Mouse (Mus musculus) frontal cortex, postnatal 10 days (tissue): ENCODE results near the gene R3hdm2.

ENCODE experiments used
- DNase-seq, 2 experiments: peaks; one replicate each; pipeline ENCODE4 v3.0.0; 2022; ENCODE audit warnings: low spot score in 2 of 2, mixed read lengths in 1 of 2

The R3hdm2 gene

DNA sequence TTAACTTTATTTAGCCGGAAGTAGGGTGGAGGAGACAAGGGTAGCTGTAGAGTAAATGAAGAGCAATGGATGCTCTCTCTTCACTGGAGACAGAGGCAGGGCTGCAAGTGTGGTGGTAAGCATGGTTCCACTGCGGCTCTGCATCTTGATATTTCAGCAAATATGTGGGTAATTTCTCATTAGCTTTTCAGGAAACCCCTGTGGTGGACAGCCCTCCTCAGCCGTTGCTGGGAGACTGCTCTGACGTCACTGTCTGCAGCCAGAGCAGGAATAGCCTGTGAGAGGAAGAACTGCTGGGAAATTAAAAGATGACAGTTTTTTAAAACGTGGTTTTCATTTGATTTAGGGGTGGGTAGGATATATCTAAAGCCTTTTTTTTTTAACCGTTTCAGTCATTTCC lies 41.9 kb downstream of the R3hdm2 start:
- peak; percentile 43 to 58 for DNase-seq

DNA sequence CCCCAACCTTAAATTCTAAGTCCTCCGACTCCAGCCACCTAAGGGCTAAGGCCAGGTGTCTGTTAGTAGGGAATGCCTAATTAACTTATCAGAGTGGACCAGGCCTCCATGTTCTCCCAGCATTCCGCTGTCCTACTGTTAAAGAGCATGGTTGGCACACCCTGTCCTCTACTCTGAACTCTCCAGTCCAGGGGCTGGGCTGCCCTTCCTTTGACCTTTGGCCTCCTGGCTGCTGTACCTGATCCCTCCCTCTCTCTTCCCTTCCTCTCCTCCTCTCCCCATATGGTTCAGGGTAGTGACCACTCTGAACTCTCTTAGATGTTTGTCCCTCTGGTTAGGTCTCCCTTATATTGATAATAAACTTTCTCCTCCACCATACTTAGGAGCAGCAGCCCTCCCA lies 45.7 kb downstream of the R3hdm2 start:
- no peak for DNase-seq

DNA sequence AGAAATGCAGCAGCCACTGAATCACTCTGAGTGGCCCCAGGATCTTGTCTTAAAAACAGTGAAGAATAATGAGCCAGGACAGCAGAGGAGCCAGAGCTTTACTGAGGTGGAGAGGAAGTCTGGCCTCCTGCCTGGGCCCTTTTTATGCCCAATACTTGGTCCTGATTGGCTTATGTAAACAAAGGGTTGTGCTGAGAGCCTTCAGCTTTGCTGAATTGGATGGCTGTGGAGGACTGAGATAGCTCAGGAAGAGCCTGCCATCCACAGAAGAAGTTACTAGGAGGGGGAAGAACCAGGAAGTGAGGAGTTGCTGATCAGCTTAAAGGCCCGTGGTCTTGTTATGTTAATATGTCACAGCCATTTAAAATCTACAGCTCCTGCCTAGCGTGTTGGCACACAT lies 46.5 kb downstream of the R3hdm2 start:
- DNase-seq = no peak

DNA sequence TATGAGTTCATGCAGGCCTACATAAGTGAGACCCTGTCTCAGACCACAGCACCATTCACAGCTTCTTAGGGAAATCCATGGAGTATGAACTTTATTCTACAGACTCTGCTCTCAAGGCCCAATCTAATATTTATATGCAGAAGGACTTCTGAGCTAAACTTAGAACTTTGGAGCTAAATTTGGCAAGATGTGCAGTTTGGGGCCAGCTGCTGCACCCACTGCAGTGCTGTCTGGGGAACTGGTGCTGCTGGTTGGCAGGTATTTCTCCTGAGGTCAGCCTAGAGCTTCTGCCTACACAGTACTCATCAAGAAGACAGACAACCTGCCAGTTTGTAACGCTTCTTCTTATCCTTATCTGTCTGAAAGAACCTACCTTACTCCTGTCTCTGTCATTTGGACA lies 47.0 kb downstream of the R3hdm2 start:
- no peak for DNase-seq

DNA sequence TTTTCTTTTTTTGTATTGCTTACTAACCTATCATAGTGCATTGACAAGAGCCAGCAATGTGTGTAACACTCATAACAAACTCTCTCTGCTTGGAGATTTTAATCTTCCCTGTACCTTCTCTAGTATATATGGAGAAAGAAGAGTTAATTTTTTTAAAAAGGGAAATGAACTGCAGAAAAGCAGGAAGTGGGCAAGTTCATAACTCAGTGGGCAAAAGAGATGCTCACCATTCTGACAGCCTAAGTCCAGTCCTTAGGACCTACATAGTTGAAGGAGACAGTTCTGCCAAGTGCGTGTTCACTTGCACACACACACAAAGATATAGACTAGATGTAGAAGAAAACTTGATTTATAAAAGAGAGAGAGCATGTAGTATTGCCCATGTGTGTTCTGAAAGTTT lies 47.9 kb downstream of the R3hdm2 start:
- DNase-seq = no peak

DNA sequence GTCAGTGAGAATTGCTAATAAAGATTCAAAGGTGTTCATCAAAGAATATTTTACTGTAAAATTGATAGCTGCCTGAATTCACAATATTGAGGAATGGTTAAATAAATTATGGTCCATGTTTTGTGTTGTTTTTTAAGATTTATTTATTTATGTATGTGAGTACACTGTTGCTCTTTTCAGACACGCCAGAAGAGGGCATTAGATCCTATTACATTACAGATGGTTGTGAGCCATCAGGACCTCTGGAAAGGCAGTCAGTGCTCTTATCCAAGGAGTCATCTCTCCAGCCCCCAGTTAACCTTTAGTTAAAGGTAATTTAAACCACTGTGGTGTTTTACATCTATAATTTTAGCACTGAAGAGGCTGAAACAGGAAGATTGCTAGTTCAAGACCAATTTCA lies 49.4 kb downstream of the R3hdm2 start:
- DNase-seq = no peak

DNA sequence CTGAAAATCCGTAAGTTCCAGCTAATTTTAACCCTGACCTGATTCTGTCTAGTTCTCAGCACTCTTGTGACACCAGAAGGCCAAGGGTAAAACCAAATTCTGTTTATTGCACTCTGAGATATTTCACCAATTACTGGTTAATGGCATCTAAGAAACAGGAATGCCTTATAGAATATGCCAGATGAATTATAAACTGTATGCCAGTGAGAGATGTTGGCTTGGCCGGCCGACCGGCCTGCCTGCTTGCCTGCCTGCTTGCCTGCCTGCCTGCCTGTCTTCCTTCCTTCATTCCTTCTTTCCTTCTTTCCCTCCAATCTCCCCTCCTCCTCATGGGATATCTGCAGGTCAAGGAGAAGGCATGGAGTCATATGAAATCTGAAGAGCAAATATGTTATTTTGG lies 52.3 kb downstream of the R3hdm2 start:
- no peak for DNase-seq

DNA sequence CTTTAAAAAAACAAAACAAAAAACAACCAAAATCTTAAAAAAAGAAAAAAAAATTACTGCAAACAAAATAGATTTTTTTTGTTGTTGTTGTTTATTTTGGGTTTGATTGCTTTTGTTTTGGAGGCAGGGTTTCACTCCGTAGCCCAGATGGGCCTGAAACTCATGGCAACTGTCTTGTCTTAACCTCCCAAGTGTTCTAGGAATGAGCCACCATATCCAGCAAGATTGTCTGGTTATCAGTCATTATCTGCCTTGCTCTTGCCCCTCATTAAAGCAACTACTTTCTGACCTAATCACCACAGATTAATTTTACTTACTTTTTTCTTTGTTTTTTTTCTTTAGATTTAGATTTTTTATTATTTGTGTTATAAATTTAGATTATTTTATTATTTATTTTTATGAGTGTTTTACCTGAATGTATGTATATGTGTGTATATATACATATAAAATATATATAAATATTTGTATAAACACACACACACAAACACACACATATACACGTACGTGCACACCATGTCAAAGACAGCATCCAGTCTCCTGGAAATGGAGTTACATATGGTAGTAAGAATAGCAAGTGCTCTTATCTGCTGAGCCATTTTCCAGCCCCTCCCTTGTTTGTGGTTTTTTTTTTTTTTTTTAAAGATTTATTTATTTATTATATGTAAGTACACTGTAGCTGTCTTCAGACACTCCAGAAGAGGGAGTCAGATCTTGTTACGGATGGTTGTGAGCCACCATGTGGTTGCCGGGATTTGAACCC lies 57.4 kb downstream of the R3hdm2 start:
- DNase-seq = no peak

DNA sequence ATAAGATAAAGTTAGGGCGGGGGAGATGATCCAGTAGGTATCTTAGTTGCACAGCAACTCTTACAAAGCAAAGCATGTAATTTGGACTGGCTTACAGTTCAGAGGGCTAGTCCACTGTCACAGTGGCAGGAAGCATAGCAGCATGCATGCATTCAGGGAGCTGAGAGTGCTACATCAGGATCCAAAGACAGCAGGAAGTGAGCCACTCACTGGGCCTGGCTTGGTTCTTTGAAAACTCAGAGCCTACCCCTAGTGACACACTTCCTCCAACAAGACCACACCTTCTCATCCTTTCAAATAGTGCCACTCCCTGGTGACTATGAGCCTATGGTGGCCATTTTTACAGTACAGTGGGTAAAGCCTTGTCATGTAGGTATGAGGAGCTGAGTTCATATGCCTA lies 73.6 kb downstream of the R3hdm2 start:
- DNase-seq = no peak

DNA sequence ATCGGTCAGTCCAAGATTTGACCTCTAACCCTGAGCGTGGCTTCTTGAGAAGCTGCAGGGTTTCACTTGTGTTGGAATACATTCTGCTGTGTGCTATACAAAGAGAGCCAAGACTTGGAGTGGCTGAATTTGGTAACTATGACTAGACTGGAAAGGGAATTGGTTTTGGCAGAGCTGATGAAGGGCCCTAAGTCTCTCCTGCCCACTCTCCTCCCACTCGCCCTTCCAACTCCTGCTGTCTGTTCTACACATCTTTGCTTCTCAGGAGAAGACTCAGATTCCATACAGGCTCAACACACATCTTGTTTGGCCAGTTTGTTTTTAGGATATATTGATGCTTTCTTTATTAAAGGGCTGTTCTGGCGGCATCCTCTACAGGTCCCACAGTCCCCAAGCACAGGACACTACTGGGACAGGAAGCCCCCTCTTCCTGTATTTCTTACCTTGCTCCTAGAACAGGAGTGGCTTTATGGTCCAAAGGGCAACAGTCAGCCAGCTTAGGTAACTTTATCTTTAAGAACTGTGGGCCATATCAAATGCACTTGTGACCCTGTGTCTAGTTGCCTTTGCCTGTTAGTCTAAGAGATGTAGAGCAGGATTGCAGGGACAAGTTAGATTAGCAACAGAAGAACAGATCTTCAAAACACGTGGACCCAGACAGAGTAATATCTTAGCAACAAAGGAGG lies 82.4 kb downstream of the R3hdm2 start:
- no peak for DNase-seq

DNA sequence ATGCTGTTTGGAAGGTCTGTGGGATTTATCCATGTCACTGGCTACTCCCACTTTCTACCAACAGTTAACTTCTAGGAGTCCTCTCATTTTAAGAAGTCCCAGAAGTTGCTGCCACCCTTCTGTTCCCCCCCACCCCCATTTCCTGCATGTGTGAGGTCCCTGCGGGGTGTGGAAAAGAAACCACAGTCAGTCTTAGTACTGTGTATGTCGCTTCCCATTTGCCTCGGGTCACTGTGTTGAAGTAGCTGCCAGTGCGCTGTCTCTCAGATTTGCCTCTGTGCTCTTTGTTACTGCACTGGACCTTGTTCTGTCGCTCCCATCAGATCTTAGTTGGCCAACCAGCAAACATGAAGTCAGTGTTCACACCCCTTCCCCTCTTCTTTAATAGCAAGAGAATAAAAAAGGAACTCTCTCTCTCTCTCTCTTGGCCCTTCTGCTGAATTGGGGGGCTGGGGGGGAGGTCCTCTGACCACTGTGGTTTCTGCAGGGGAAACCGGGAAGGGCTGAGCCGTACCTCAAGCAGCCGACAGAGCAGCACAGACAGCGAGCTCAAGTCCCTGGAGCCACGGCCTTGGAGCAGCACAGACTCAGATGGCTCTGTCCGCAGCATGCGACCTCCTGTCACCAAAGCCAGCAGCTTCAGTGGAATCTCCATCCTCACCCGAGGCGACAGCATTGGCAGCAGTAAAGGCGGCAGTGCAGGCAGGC lies 91.3 kb downstream of the R3hdm2 start:
- DNase-seq = no peak

DNA sequence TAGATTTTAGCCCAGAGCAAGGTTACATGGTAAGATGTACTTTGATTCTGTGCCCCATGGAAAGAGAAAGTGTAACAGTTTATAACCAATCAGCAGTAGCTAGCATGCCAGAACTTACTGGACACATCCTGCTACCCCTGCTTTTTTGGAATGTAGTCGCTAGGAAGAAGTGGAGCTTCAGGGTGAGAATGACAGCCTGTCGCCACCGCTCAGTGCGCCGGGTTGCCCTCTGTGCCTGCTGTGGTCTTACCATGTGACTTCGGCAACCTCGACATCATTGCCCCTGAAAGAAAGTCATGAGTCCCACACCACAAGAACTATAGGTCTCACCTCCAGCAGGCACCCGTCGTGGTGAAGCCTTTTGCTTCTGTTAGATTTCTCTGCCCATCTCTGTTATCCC lies 92.6 kb downstream of the R3hdm2 start:
- DNase-seq = no peak

DNA sequence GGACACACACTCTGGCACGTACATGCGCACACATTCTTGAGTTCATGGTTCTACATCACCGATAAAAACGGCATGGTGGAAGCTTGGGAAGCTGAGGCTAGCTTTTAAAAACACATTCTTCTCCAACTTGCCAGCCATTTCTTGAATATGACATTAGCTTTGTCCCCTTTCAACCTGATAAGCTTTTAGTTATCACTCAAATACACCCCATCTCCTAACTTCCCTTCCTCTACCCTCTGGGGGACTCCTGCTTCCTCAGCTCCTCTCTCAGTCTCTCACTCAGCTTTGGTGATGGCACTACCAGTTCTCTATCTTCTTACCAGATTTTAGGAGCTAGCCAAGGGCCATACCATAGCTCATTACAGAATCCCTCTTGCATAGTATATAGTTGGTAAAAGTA lies 95.0 kb downstream of the R3hdm2 start:
- DNase-seq = no peak

DNA sequence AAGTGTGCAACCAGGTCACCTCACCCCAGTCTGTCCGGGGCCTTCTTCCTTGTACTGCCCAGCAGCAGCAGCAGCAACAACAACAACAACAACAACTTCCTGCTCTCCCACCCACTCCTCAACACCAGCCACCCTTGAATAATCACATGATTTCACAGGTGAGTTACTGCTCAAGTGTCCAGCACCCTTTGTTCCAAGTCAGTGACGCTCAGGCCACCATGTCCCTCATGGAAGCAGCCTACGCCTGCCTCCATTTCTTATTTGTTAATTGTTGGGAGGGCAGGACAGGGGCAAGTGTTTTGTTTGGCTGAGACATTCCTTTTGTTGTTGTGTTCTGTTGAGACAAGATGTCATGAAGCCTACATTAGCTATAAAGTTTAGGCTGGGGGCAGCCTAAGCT lies 96.4 kb downstream of the R3hdm2 start:
- no peak for DNase-seq

DNA sequence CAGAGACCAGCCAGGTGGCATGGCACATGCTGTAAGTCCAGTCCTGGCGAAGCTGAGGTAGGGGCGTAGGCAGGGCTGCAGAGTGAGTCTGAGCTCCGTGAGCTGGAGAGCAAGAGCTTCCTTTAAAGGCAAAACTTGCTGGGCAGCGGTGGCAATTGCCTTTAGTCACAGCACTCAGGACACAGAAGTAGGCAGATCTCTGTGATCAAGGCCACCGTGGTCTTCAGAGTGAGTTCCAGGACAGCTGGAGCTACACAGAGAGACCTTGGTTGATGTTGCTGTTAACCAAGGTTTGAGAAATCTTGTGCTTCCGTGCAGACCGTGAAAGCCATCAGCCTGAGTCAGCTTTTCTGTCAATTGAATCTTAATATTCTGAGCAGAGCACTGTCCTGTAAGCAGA lies 97.2 kb downstream of the R3hdm2 start:
- DNase-seq = no peak

DNA sequence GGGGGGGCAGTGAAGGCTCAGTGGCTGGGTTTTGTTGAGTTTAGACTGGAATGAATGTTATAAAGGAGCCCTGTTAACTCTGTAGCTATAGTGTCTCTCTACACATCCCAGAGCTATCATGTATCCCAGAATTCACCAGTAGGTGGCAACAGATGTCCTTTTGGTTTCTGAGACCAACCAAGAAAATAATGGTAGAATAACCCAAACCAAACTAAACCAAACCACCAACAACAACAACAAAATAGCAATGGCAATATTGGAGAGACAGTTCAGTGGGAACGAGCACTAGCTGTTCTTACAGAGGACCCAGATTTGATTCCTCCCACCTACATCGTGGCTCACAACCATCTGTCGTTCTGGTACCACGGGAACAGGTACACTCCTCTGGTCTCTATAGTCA lies 99.0 kb downstream of the R3hdm2 start:
- no peak for DNase-seq

DNA sequence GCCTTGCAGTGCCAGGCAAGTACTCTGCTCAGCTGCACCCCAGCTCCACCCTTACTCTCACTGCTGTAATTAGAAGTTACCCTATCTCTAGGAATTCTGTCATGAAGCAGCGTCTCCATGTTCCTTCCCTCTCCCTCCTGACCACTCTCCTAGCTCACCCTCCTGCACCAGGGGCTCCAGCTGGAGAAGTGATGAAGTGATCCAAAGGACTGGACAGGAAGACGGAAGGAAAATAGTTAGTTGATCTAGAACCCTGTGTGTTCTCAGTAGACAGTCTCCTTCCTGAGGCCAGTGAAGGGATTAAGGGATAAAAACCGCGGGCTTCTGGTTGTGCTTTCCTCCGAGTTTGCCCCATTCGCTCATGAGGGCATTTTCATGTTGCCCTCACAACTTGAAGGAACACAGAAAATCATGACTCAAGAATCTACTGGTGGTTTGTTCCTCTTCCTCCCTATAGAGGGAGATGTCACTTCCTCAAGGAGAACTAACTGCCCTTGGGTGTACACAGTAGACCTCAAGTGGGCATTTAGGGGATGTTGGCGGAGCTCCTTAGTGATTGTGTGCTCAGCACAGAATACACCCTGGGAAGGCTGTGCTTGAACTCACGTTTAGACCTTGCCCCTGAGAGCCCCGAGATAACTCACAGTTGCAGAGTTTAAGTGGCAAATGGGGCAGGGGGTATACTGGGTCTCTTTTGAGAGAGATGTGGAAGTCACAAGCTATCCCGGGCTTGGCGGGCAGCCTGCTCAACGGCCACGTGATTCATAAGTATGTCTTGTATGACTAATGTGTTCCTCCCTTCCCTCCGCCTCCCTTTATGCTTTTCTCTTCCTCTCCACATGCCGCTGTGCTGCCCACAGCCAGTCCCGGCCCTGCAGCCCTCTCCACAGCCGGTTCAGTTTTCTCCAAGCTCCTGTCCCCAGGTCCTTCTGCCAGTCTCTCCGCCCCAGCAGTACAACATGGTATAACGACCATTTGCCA lies 101.0 kb downstream of the R3hdm2 start:
- DNase-seq = no peak

DNA sequence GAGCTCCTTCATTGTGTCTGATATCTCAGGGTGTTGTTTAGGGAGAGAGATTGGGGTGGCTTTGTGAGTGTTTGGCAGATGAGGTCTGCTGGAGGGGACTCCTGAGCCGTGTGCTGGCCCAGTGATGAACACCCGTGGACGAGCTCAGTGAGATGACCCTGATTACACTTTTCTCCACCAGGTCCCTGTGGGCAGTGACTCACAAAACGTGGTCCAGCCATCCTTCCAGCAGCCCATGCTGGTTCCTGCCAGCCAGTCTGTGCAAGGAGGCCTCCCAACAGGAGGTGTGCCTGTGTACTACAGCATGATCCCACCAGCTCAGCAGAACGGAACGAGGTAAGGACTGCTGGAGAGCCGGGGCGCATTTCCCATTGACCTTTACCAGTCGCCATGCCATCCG lies 105.1 kb downstream of the R3hdm2 start:
- no peak for DNase-seq

DNA sequence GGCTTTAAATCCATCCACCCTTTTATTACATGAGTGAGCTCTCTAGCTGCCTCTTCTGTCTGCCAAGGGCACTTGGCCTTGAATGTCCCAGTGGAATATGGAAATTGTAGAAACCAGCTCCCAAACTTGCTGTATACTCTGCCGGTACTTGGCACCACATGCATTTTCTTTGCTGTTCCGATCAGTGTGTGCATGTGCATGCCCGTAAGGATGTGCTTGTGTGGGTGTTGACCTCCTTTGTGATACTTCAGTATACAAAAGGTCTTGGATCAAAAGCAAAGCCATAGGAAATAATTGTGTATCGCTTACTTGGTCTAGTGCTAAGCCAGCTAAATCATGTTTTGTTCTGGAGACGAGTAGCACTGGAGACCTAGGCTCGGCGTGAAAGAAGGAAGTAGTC lies 108.7 kb downstream of the R3hdm2 start:
- no peak for DNase-seq

DNA sequence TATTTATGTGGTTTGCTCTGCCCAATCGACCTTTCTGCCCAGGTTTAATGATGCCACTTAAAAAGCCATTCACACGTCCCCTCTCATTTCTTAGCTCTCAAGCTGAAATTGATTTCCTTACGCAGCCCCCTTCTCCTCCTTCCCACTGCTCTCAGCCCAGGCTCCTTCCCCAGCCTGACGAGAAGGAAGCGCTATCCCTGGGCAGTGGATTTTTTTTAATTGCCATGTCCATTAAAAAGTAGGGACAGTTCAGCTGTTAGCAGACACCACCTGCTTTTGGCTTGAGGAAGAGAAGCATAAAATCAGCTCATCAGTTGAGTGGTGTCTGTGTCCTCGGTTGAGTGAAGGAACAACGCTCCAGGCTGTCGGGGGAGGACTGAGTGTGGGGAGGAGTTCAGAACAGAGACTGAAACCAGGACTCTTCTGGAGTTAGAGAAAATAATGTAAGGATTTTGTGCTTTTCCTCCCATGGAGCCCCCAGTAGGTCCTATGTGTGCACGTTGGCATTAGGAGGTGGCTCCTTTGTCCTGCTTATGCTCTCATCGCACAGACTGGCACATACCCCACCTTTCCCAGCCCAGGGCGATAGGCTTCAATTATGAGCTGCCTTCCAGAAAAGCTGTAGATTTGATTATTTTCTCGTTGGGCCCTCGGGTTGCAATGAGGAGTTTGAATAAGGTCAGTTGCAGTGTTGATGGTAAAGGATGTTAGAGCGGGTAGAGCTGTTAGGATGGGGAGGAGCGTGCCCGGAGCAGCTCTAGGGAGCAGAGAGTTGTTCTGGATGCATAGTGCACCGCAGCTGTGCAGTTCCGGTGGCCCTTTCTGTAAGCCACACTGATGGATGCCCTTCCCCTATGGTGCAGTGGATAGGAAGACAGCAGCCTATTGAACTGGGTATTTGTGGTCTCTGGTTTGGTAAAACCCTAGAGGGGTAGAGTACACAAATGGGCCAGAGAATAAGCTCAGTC lies 110.3 kb downstream of the R3hdm2 start:
- no peak for DNase-seq

DNA sequence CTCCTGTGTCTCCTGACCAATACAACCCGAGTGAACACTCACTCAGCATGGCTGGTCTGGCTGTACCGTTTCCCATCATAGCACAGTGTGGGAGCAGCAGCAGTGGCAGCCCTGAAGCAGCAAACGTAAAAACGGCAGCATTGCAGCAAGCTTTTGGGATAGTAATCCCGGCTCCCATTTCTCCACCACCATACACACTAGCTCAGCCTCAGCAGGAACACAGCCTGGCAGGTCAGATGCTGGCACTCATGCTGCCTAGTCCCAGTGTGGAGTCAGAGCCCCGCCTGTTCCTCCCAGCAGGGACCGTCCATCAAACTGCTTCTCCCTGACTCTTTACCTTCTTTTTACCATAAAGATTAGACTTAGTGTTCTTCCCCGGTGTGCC lies 111.0 kb downstream of the R3hdm2 start:
- DNase-seq = no peak
